Mouse (Mus musculus): ENCODE measurements around the gene Phykpl. TPM values are rescaled to one million over a fixed set of nuclear protein-coding genes. Genes with fewer than 3 reads are reported as not detected.
A peak's percentile ranks its signal among the peaks of the same experiment; 100 is the strongest.

The Phykpl gene
- polyA plus RNA-seq, 1 experiment from 2014 or later = 17.7 TPM

- WGBS = 95% methylated on average over 3 of the region's 3 CpGs
- H3K9ac ChIP-seq (replicated peaks) = no peak overlapping the region
- H3K36me3 ChIP-seq = peaks cover 76% of the 10 kb centered on the region
Measured at GRCm38 (mm10) chr11:51588833-51589232, 4.3 kb downstream of the Phykpl start.

GRCm38 (mm10) chr11:51590002-51590401, 5.4 kb downstream of the Phykpl start:
- ATAC-seq (ENCODE audit: low FRiP score, low read depth) = no peak
- Histone ChIP-seq H3K9ac (replicated peaks) (no peak overlapping the region), H3K4me2 (replicated peaks) (no peak overlapping the region), H3K4me1 (peaks cover 10% of the 10 kb centered on the region), H3K9me3 (no peaks in the 10 kb centered on the region), H3K27ac (replicated peaks) (no peak overlapping the region), H3K27me3 (no peaks in the 10 kb centered on the region), H3K36me3 (peaks cover 85% of the 10 kb centered on the region), H3K4me3 (no peak overlapping the region)

More at GRCm38 (mm10) chr11:51588833-51589232, 4.3 kb downstream of the Phykpl start:
- Histone ChIP-seq H3K4me3 (no peak overlapping the region), H3K4me2 (replicated peaks) (no peak overlapping the region), H3K4me1 (peaks cover 15% of the 10 kb centered on the region), H3K9me3 (no peaks in the 10 kb centered on the region), H3K27ac (replicated peaks) (no peak overlapping the region), H3K27me3 (no peaks in the 10 kb centered on the region)
- no peak for ATAC-seq (ENCODE audit: low FRiP score, low read depth)

GRCm38 (mm10) chr11:51591168-51591567, 6.6 kb downstream of the Phykpl start:
- Histone ChIP-seq H3K9me3 (no peaks in the 10 kb centered on the region), H3K36me3 (peaks cover 96% of the 10 kb centered on the region), H3K9ac (replicated peaks) (no peak overlapping the region), H3K4me2 (replicated peaks) (no peak overlapping the region), H3K4me1 (no peaks in the 10 kb centered on the region), H3K4me3 (no peak overlapping the region), H3K27me3 (no peaks in the 10 kb centered on the region), H3K27ac (replicated peaks) (no peak overlapping the region)
- WGBS = 83% methylated on average over 7 of the region's 7 CpGs
- no peak for ATAC-seq (ENCODE audit: low FRiP score, low read depth)

- Histone ChIP-seq H3K36me3 (peaks cover 96% of the 10 kb centered on the region), H3K27me3 (no peaks in the 10 kb centered on the region), H3K27ac (replicated peaks) (no peak overlapping the region), H3K4me3 (no peak overlapping the region), H3K9me3 (no peaks in the 10 kb centered on the region), H3K4me2 (replicated peaks) (no peak overlapping the region), H3K4me1 (no peaks in the 10 kb centered on the region), H3K9ac (replicated peaks) (no peak overlapping the region)
- ATAC-seq (ENCODE audit: low FRiP score, low read depth) = no peak
- WGBS = 91% methylated on average over 7 of the region's 7 CpGs
Measured at GRCm38 (mm10) chr11:51591915-51592314, 7.4 kb downstream of the Phykpl start.

- Histone ChIP-seq H3K36me3 (peaks cover 96% of the 10 kb centered on the region), H3K9ac (replicated peaks) (no peak overlapping the region), H3K4me1 (no peaks in the 10 kb centered on the region), H3K27me3 (no peaks in the 10 kb centered on the region), H3K9me3 (no peaks in the 10 kb centered on the region), H3K27ac (replicated peaks) (no peak overlapping the region), H3K4me2 (replicated peaks) (no peak overlapping the region), H3K4me3 (no peak overlapping the region)
- WGBS = 89% methylated on average over 4 of the region's 4 CpGs
- ATAC-seq (ENCODE audit: low FRiP score, low read depth) = no peak
Measured at GRCm38 (mm10) chr11:51593368-51593767, 8.8 kb downstream of the Phykpl start.

- ATAC-seq (ENCODE audit: low FRiP score, low read depth) = no peak
- Histone ChIP-seq H3K4me1 (no peaks in the 10 kb centered on the region), H3K4me3 (no peak overlapping the region), H3K9ac (replicated peaks) (no peak overlapping the region), H3K27ac (replicated peaks) (no peak overlapping the region), H3K27me3 (no peaks in the 10 kb centered on the region), H3K36me3 (peaks cover 97% of the 10 kb centered on the region), H3K4me2 (replicated peaks) (no peak overlapping the region), H3K9me3 (no peaks in the 10 kb centered on the region)
- 94% methylated on average over 6 of the region's 6 CpGs for WGBS
Measured at GRCm38 (mm10) chr11:51593849-51594248, 9.3 kb downstream of the Phykpl start.

GRCm38 (mm10) chr11:51594715-51595350, 10.3 kb downstream of the Phykpl start:
- Histone ChIP-seq H3K4me1 (no peaks in the 10 kb centered on the region), H3K27ac (replicated peaks) (no peak overlapping the region), H3K9ac (replicated peaks) (no peak overlapping the region), H3K27me3 (no peaks in the 10 kb centered on the region), H3K9me3 (no peaks in the 10 kb centered on the region), H3K4me2 (replicated peaks) (no peak overlapping the region), H3K36me3 (peaks cover 97% of the 10 kb centered on the region), H3K4me3 (no peak overlapping the region)
- ATAC-seq (ENCODE audit: low FRiP score, low read depth) = no peak
- 84% methylated on average over 3 of the region's 3 CpGs for WGBS

- no peak for ATAC-seq (ENCODE audit: low FRiP score, low read depth)
- Histone ChIP-seq H3K4me2 (replicated peaks) (no peak overlapping the region), H3K27me3 (no peaks in the 10 kb centered on the region), H3K27ac (replicated peaks) (no peak overlapping the region), H3K36me3 (peaks cover 97% of the 10 kb centered on the region), H3K9me3 (no peaks in the 10 kb centered on the region), H3K4me3 (no peak overlapping the region), H3K4me1 (no peaks in the 10 kb centered on the region), H3K9ac (replicated peaks) (no peak overlapping the region)
- 96% methylated on average over 1 of the region's 1 CpGs for WGBS
Measured at GRCm38 (mm10) chr11:51595459-51596083, 11.0 kb downstream of the Phykpl start.

- Histone ChIP-seq H3K9ac (replicated peaks) (no peak overlapping the region), H3K4me3 (no peak overlapping the region), H3K4me1 (peaks cover 12% of the 10 kb centered on the region), H3K36me3 (peaks cover 97% of the 10 kb centered on the region), H3K9me3 (no peaks in the 10 kb centered on the region), H3K27me3 (no peaks in the 10 kb centered on the region), H3K4me2 (replicated peaks) (no peak overlapping the region), H3K27ac (replicated peaks) (peak overlapping the region; percentile 8; the same call in 1 of the 2 replicates)
- no peak for ATAC-seq (ENCODE audit: low FRiP score, low read depth)
- WGBS = 92% methylated on average over 2 of the region's 2 CpGs
Measured at GRCm38 (mm10) chr11:51597553-51597952, 13.0 kb downstream of the Phykpl start.

- Histone ChIP-seq H3K4me3 (peak overlapping the region; percentile 3; the same call in 1 of the 2 replicates), H3K4me1 (peaks cover 37% of the 10 kb centered on the region), H3K27me3 (no peaks in the 10 kb centered on the region), H3K9ac (replicated peaks) (0 out of 2 replicates have a peak overlapping the region, but pooled peaks have one; percentile 17), H3K9me3 (no peaks in the 10 kb centered on the region), H3K36me3 (peaks cover 82% of the 10 kb centered on the region), H3K27ac (replicated peaks) (no peak overlapping the region), H3K4me2 (replicated peaks) (no peak overlapping the region)
- 93% methylated on average over 3 of the region's 3 CpGs for WGBS
- ATAC-seq (ENCODE audit: low FRiP score, low read depth) = no peak
Measured at GRCm38 (mm10) chr11:51602253-51602652, 17.7 kb downstream of the Phykpl start.

GRCm38 (mm10) chr11:51605602-51606446, 21.3 kb downstream of the Phykpl start:
- H3K27me3 ChIP-seq = no peaks in the 10 kb centered on the region
- H3K27ac ChIP-seq (replicated peaks) = peak overlapping the region; percentile 93
- H3K4me3 ChIP-seq = peak overlapping the region; percentile 95
- H3K9me3 ChIP-seq = no peaks in the 10 kb centered on the region
- peak overlapping the region; percentile 84 for H3K4me2 ChIP-seq (replicated peaks)
- peak; percentile 53 for ATAC-seq (ENCODE audit: low FRiP score, low read depth)
- under 1% methylated on average over 78 of the region's 81 CpGs for WGBS
- peak overlapping the region; percentile 100 for H3K9ac ChIP-seq (replicated peaks)
- H3K4me1 ChIP-seq = peaks cover 42% of the 10 kb centered on the region
- peaks cover 46% of the 10 kb centered on the region for H3K36me3 ChIP-seq
